Mouse (Mus musculus): ENCODE data around the gene Urad. TPM values are rescaled to one million over a fixed set of nuclear protein-coding genes. Genes with fewer than 3 reads are reported as not detected.
A peak's percentile ranks its signal among the peaks of the same experiment; 100 is the strongest.

Gene Urad
- polyA plus RNA-seq, 1 experiment from 2014 or later: 0.41 TPM

- H3K27me3 ChIP-seq (replicated peaks): peaks cover 87% of the 10 kb centered on the region
- no peaks in the 10 kb centered on the region for H3K9me3 ChIP-seq
- H3K4me1 ChIP-seq: no peaks in the 10 kb centered on the region
- 10% methylated on average over 12 of the region's 12 CpGs for WGBS
- H3K27ac ChIP-seq: no peak overlapping the region
- peak overlapping the region; percentile 33 for H3K4me2 ChIP-seq
- no peak for ATAC-seq (ENCODE audit: insufficient read depth, low FRiP score, low read depth)
- no peak overlapping the region for H3K9ac ChIP-seq
- H3K4me3 ChIP-seq (replicated peaks): peak overlapping the region; percentile 41
- H3K36me3 ChIP-seq: no peaks in the 10 kb centered on the region
These were observed 50.0 kb downstream of the Urad start for GRCm38 (mm10) chr5:147272046-147272807.

GRCm38 (mm10) chr5:147270673-147271655 is 51.3 kb downstream of the Urad start:
- no peaks in the 10 kb centered on the region for H3K9me3 ChIP-seq
- ATAC-seq (ENCODE audit: insufficient read depth, low FRiP score, low read depth): no peak
- peak overlapping the region; percentile 57; the same call in 1 of the 2 replicates for H3K27ac ChIP-seq
- no peaks in the 10 kb centered on the region for H3K4me1 ChIP-seq
- peak overlapping the region; percentile 35 for H3K4me2 ChIP-seq
- H3K4me3 ChIP-seq (replicated peaks): peak overlapping the region; percentile 41
- H3K9ac ChIP-seq: no peak overlapping the region; the same call in 1 of the 2 replicates
- H3K36me3 ChIP-seq: no peaks in the 10 kb centered on the region
- H3K27me3 ChIP-seq (replicated peaks): peaks cover 85% of the 10 kb centered on the region
- 3% methylated on average over 29 of the region's 29 CpGs for WGBS

DNA sequence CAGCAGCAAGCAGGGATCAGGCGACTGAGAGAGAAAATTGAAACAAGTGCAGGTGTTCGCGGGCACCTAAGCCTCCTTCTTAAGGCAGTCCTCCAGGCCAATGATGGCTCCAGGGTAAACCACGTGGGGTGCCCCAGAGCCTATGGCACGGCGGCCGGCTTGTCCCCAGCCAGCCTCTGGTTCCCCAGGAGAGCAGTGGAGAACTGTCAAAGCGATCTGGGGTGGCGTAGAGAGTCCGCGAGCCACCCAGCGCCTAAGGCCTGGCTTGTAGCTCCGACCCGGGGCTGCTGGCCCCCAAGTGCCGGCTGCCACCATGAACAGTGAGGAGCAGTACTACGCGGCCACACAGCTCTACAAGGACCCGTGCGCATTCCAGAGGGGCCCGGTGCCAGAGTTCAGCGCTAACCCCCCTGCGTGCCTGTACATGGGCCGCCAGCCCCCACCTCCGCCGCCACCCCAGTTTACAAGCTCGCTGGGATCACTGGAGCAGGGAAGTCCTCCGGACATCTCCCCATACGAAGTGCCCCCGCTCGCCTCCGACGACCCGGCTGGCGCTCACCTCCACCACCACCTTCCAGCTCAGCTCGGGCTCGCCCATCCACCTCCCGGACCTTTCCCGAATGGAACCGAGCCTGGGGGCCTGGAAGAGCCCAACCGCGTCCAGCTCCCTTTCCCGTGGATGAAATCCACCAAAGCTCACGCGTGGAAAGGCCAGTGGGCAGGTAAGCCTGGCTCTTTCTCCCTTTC is 52.1 kb downstream of the Urad start, which contains the start of gene Pdx1:
Gene Pdx1 (plus strand): TSS at position 34 of the 747 bp plus-strand sequence.
- Histone ChIP-seq H3K36me3 (no peaks in the 10 kb centered on the region), H3K4me2 (peak within 1 kb of the TSS; percentile 35), H3K4me1 (no peaks in the 10 kb centered on the region), H3K27ac (peak within 1 kb of the TSS; percentile 57; the same call in 1 of the 2 replicates), H3K9me3 (no peaks in the 10 kb centered on the region), H3K4me3 (replicated peaks) (peak within 1 kb of the TSS; percentile 41), H3K27me3 (replicated peaks) (peaks cover 83% of the 10 kb centered on the region), H3K9ac (no peak within 1 kb of the TSS; the same call in 1 of the 2 replicates)
- WGBS: 2% methylated on average over 44 of the region's 44 CpGs
- peak; percentile 90 for ATAC-seq (ENCODE audit: insufficient read depth, low FRiP score, low read depth)

DNA sequence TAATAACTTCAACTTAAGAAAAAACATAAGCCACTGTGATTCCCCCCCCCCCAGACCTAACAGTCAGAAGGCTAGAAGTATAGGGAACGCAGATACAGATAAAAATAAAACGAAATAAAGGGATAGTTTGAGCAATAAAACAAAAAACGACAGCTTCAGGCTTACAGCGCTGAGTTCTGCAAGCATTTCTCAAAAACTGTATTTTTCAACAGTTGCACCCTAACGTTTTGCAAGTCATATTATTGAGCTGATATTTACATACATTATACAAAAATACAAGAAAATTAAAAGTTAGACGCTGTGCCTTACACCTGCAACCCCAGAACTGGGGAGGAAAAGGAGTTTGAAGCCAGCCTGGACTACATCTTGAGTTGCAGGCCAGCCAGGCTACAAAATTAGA is 52.9 kb downstream of the Urad start:
- peak overlapping the region; percentile 35 for H3K4me2 ChIP-seq
- H3K27me3 ChIP-seq (replicated peaks): peaks cover 79% of the 10 kb centered on the region
- H3K9me3 ChIP-seq: no peaks in the 10 kb centered on the region
- H3K27ac ChIP-seq: no peak overlapping the region
- H3K4me1 ChIP-seq: no peaks in the 10 kb centered on the region
- H3K4me3 ChIP-seq (replicated peaks): peak overlapping the region; percentile 41; the same call in 1 of the 2 replicates
- no peak for ATAC-seq (ENCODE audit: insufficient read depth, low FRiP score, low read depth)
- H3K36me3 ChIP-seq: no peaks in the 10 kb centered on the region
- no peak overlapping the region for H3K9ac ChIP-seq
- WGBS: 5% methylated on average over 6 of the region's 6 CpGs

DNA sequence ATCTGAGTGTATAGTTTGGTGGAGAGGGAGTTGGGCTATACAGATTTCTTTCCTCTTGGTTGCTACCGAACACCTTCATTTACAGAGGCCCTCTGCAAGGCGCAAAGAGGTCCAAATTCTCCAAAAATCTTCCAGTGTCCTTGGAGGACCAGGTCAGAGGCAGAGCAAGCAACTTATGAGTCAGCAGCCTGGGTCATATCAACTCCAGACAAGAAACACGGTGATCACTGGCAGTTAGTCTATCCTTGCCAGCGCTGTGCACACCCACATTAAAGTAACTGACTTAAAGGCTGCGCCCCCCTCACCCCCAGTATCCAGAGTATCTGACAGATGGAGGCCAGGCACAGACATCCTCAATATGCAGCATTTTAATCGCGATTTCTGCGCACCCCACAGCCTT is 53.5 kb downstream of the Urad start:
- Histone ChIP-seq H3K4me3 (replicated peaks) (no peak overlapping the region), H3K9me3 (no peaks in the 10 kb centered on the region), H3K36me3 (no peaks in the 10 kb centered on the region), H3K27me3 (replicated peaks) (peaks cover 75% of the 10 kb centered on the region), H3K9ac (no peak overlapping the region), H3K4me1 (no peaks in the 10 kb centered on the region), H3K4me2 (peak overlapping the region; percentile 35; the same call in 1 of the 2 replicates), H3K27ac (0 out of 2 replicates have a peak overlapping the region, but pooled peaks have one; percentile 6)
- whole genome bisulfite sequencing: 2% methylated on average over 8 of the region's 8 CpGs
- ATAC-seq (ENCODE audit: insufficient read depth, low FRiP score, low read depth): no peak

GRCm38 (mm10) chr5:147267434-147267833 is 54.8 kb downstream of the Urad start:
- Histone ChIP-seq H3K27me3 (replicated peaks) (peaks cover 69% of the 10 kb centered on the region), H3K4me1 (no peaks in the 10 kb centered on the region), H3K27ac (peak overlapping the region; percentile 11; the same call in 1 of the 2 replicates), H3K36me3 (no peaks in the 10 kb centered on the region), H3K4me3 (replicated peaks) (no peak overlapping the region), H3K9ac (no peak overlapping the region), H3K4me2 (no peak overlapping the region), H3K9me3 (no peaks in the 10 kb centered on the region)
- WGBS: 13% methylated on average over 6 of the region's 6 CpGs
- ATAC-seq (ENCODE audit: insufficient read depth, low FRiP score, low read depth): no peak

Small RNAs within 50 kb of the gene (microRNA-seq; reads per million reads assigned to microRNA genes)
- not detected for gene Mir7k

Other genes with a start within 250 kb of the Urad start
- 16.3 and 19.4 TPM in 2 replicates for gene Lnx2, start 245.9 kb downstream of the Urad start, polyA plus RNA-seq (2015; fragmentation: Nextera tagmentation; extraction: Ambion mirVana)
- 140 and 146 TPM in 2 replicates for gene Polr1d, start 245.4 kb downstream of the Urad start, polyA plus RNA-seq (2015; fragmentation: Nextera tagmentation; extraction: Ambion mirVana)
- not detected in 2 replicates for gene Gsx1, start 133.7 kb downstream of the Urad start, polyA plus RNA-seq (2015; fragmentation: Nextera tagmentation; extraction: Ambion mirVana)
- gene Pdx1, start 52.5 kb downstream of the Urad start, polyA plus RNA-seq (2015; fragmentation: Nextera tagmentation; extraction: Ambion mirVana): 10.0 and 14.0 TPM in 2 replicates
- 8.1 and 9.8 TPM in 2 replicates for gene Cdx2, start 15.2 kb downstream of the Urad start, polyA plus RNA-seq (2015; fragmentation: Nextera tagmentation; extraction: Ambion mirVana)
- gene Flt3, start 78.0 kb upstream of the Urad start, polyA plus RNA-seq (2015; fragmentation: Nextera tagmentation; extraction: Ambion mirVana): 0.35 and 0.52 TPM in 2 replicates
- gene Pan3, start 107.7 kb upstream of the Urad start, polyA plus RNA-seq (2015; fragmentation: Nextera tagmentation; extraction: Ambion mirVana): 70.2 and 86.6 TPM in 2 replicates